Mouse (Mus musculus) brain, embryonic 14.5 days (tissue): ENCODE measurements around the gene Csdc2.

Source experiments
- CTCF ChIP-seq: fragments of 200-500 bp; IDR thresholded peaks from 2 replicates; pipeline ENCODE4 v1.5.1; 2012; ENCODE audit warnings: inconsistent platforms, mild to moderate bottlenecking, moderate library complexity, borderline replicate concordance; ENCODE audit not compliant: insufficient read depth, insufficient read length; ENCODE audit errors: extremely low read depth
- POLR2A ChIP-seq: fragments of 200-500 bp; IDR thresholded peaks from 2 replicates; pipeline ENCODE4 v1.6.1; 2012; ENCODE audit warnings: mild to moderate bottlenecking, inconsistent platforms, borderline replicate concordance; ENCODE audit not compliant: poor library complexity, insufficient read depth, insufficient read length, severe bottlenecking; ENCODE audit errors: extremely low read depth

- no peak for TF ChIP-seq CTCF
- TF ChIP-seq POLR2A = no peak
These were observed 49.6 kb upstream of the Csdc2 start for GRCm38 (mm10) chr15:81886795-81887550.
